Mouse (Mus musculus) E14TG2a.4 (cell line): ENCODE data around the gene Prm2.

Experiments used
- CTCF ChIP-seq: conservative IDR thresholded peaks from 2 replicates; pipeline ENCODE4 v1.5.1; 2014; ENCODE audit warnings: low read length
- NANOG ChIP-seq: IDR thresholded peaks from 2 replicates; pipeline ENCODE4 v1.6.1; 2014; ENCODE audit warnings: borderline replicate concordance, low read length, mixed read lengths
- POU5F1 ChIP-seq: IDR thresholded peaks from 2 replicates; pipeline ENCODE4 v1.6.1; 2014; ENCODE audit warnings: low read length, borderline replicate concordance

DNA sequence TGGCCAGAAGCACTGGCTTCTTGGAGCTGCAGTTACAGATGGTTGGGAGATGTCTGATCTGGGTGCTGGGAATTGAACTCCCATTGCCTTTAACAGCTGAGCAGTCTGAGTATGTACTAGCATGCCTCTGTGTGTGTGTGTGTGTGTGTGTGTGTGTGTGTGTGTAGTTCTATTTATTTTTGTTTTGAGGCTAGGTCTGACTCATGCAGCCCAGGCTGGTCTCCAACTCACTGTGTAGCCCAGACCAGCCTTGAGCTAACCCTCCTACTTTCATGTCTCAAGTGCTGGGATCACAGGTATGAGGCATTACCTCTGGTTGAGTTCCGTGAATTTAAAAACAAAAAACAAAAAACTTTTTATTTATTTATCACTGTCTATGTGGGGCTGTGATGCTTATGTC lies 28.6 kb upstream of the Prm2 start:
- TF ChIP-seq CTCF = no peak
- no peak for TF ChIP-seq POU5F1
- no peak for TF ChIP-seq NANOG
